Mouse (Mus musculus): ENCODE measurements around the gene Cops3.

- no peak for TF ChIP-seq POLR2A (IDR thresholded peaks at IDR 0.05; ENCODE audit: low read depth, low read length)
- no peak for TF ChIP-seq CTCF (IDR thresholded peaks at IDR 0.05; ENCODE audit: extremely low read depth, insufficient read depth, insufficient read length, insufficient replicate concordance)
These were observed 57.5 kb downstream of the Cops3 start for GRCm38 (mm10) chr11:59782091-59782590.
